Mouse (Mus musculus): ENCODE measurements at regions not wholly inside any gene's neighbourhood (a gene's known extent, or its start where the extent isn't known, plus 50 kb on each side); places are given as distances from the start of the nearest gene placed in this dataset.

- TF ChIP-seq CTCF (IDR thresholded peaks at IDR 0.05; ENCODE audit: extremely low read depth, insufficient read depth, low read length) (no peak), POLR2A (IDR thresholded peaks at IDR 0.05; ENCODE audit: extremely low read depth, insufficient read depth, low read length) (no peak)
Observed at GRCm38 (mm10) chr13:107371616-107372582, 350.0 kb upstream of the Kif2a start.

All from cortical plate, adult 2 months (tissue).